Mouse (Mus musculus) limb, embryonic 11.5 days (tissue): ENCODE measurements around the gene Atl2. TPM values are rescaled to one million over a fixed set of nuclear protein-coding genes. Genes with fewer than 3 reads are reported as not detected.

ENCODE experiments used
- ATAC-seq: fragments of 200-750 bp; cut with Nextera tagmentation; 2 replicates; pipeline ENCODE4 v1.8.0; 2017; ENCODE audit warnings: low read depth; ENCODE audit not compliant: insufficient number of reproducible peaks, low FRiP score, low TSS enrichment
- DNase-seq: peaks from one replicate; pipeline ENCODE4 v3.0.0-alpha.2; 2015; ENCODE audit warnings: low spot score
- H3K27ac ChIP-seq: fragments of 300-500 bp; sonication (generic); replicated peaks from 2 replicates; pipeline ENCODE4 v1.5.1; 2014; ENCODE audit warnings: low read depth, mild to moderate bottlenecking, low read length
- H3K27me3 ChIP-seq: fragments of 300-500 bp; sonication (generic); 2 replicates; pipeline ENCODE4 v1.6.1; 2014; ENCODE audit warnings: mild to moderate bottlenecking, low read length, mixed read lengths; ENCODE audit not compliant: control insufficient read depth, insufficient read depth
- H3K36me3 ChIP-seq: fragments of 300-500 bp; sonication (generic); 2 replicates; pipeline ENCODE4 v1.6.1; 2014; ENCODE audit warnings: mild to moderate bottlenecking, low read length, moderate library complexity, mixed read lengths; ENCODE audit not compliant: control insufficient read depth, insufficient read depth
- H3K4me1 ChIP-seq: fragments of 300-500 bp; sonication (generic); 2 replicates; pipeline ENCODE4 v1.6.1; 2014; ENCODE audit warnings: low read length, mixed read lengths; ENCODE audit not compliant: control insufficient read depth, insufficient read depth
- H3K4me2 ChIP-seq: fragments of 300-500 bp; sonication (generic); 2 replicates; pipeline ENCODE4 v1.6.1; 2014; ENCODE audit warnings: low read depth, mild to moderate bottlenecking, moderate library complexity; ENCODE audit not compliant: severe bottlenecking
- H3K4me3 ChIP-seq: fragments of 300-500 bp; sonication (generic); 2 replicates; pipeline ENCODE4 v1.5.1; 2014; ENCODE audit warnings: low read depth, low read length
- H3K9ac ChIP-seq: fragments of 300-500 bp; sonication (generic); 2 replicates; pipeline ENCODE4 v1.6.1; 2014; ENCODE audit warnings: mild to moderate bottlenecking, low read length
- H3K9me3 ChIP-seq: fragments of 300-500 bp; sonication (generic); 2 replicates; pipeline ENCODE4 v1.6.1; 2016; ENCODE audit warnings: low read length; ENCODE audit not compliant: control insufficient read depth
- WGBS: fragments of 180-500 bp; shearing (Covaris S2); extraction: QIAGEN DNeasy Blood & Tissue Kit; methylation state at CpG from one replicate; pipeline ENCODE4 v1.1.7; 2014; 5-methylcytosine and 5-hydroxymethylcytosine counted together
- polyA plus RNA-seq: library from polyadenylated mRNA; unstranded; fragments of >200 nt; fragmentation: Nextera tagmentation; extraction: Ambion mirVana; gene quantifications from 2 replicates; pipeline ENCODE4 v1.2.1, GENCODE M21; 2014

Gene Atl2
- polyA plus RNA-seq, 1 experiment from 2014 or later, result 38.7 TPM

GRCm38 (mm10) chr17:79824406-79824805 is 71.5 kb downstream of the Atl2 start:
- H3K27ac ChIP-seq, result no peak overlapping the region
- no peaks in the 10 kb centered on the region for H3K9me3 ChIP-seq
- ATAC-seq, result no peak
- no peaks in the 10 kb centered on the region for H3K27me3 ChIP-seq
- H3K9ac ChIP-seq, result no peak overlapping the region
- H3K4me1 ChIP-seq, result no peaks in the 10 kb centered on the region
- DNase-seq, result no peak
- H3K36me3 ChIP-seq, result no peaks in the 10 kb centered on the region
- H3K4me3 ChIP-seq, result no peak overlapping the region
- no peak overlapping the region for H3K4me2 ChIP-seq
- 82% methylated on average over 1 of the region's 1 CpGs for WGBS

GRCm38 (mm10) chr17:79818884-79819283 is 77.0 kb downstream of the Atl2 start:
- Histone ChIP-seq H3K9ac (no peak overlapping the region), H3K27me3 (no peaks in the 10 kb centered on the region), H3K9me3 (no peaks in the 10 kb centered on the region), H3K4me2 (no peak overlapping the region), H3K36me3 (no peaks in the 10 kb centered on the region), H3K27ac (no peak overlapping the region), H3K4me1 (peaks cover 4% of the 10 kb centered on the region; the same call in 1 of the 2 replicates), H3K4me3 (no peak overlapping the region)
- WGBS, result 25% methylated on average over 3 of the region's 3 CpGs
- no peak for ATAC-seq
- no peak for DNase-seq

- 7% methylated on average over 7 of the region's 7 CpGs for WGBS
- Histone ChIP-seq H3K4me3 (no peak overlapping the region), H3K9ac (no peak overlapping the region), H3K9me3 (no peaks in the 10 kb centered on the region), H3K4me2 (no peak overlapping the region), H3K4me1 (peaks cover 4% of the 10 kb centered on the region; the same call in 1 of the 2 replicates), H3K36me3 (no peaks in the 10 kb centered on the region), H3K27ac (no peak overlapping the region), H3K27me3 (no peaks in the 10 kb centered on the region)
- ATAC-seq (no peak), DNase-seq (peak; percentile 38)
These were observed 77.9 kb downstream of the Atl2 start for GRCm38 (mm10) chr17:79817995-79818394.

- Histone ChIP-seq H3K36me3 (no peaks in the 10 kb centered on the region), H3K27me3 (no peaks in the 10 kb centered on the region), H3K4me3 (no peak overlapping the region), H3K4me1 (peaks cover 4% of the 10 kb centered on the region; the same call in 1 of the 2 replicates), H3K4me2 (no peak overlapping the region), H3K9me3 (no peaks in the 10 kb centered on the region), H3K27ac (no peak overlapping the region), H3K9ac (no peak overlapping the region)
- no peak for DNase-seq
- no peak for ATAC-seq
- 74% methylated on average over 9 of the region's 9 CpGs for WGBS
These were observed 78.4 kb downstream of the Atl2 start for GRCm38 (mm10) chr17:79817551-79817950.

- ATAC-seq (no peak), DNase-seq (no peak)
- Histone ChIP-seq H3K4me3 (no peak overlapping the region), H3K36me3 (no peaks in the 10 kb centered on the region), H3K27ac (no peak overlapping the region), H3K4me2 (no peak overlapping the region), H3K4me1 (peaks cover 4% of the 10 kb centered on the region; the same call in 1 of the 2 replicates), H3K27me3 (no peaks in the 10 kb centered on the region), H3K9ac (no peak overlapping the region), H3K9me3 (no peaks in the 10 kb centered on the region)
- 92% methylated on average over 6 of the region's 6 CpGs for WGBS
These were observed 79.0 kb downstream of the Atl2 start for GRCm38 (mm10) chr17:79816896-79817295.

GRCm38 (mm10) chr17:79810421-79810820 is 85.5 kb downstream of the Atl2 start:
- Histone ChIP-seq H3K27ac (no peak overlapping the region), H3K4me1 (no peaks in the 10 kb centered on the region), H3K9me3 (no peaks in the 10 kb centered on the region), H3K4me2 (no peak overlapping the region), H3K9ac (no peak overlapping the region), H3K36me3 (no peaks in the 10 kb centered on the region), H3K27me3 (no peaks in the 10 kb centered on the region), H3K4me3 (no peak overlapping the region)
- ATAC-seq (no peak), DNase-seq (no peak)
- WGBS, result 81% methylated on average over 9 of the region's 9 CpGs

- no peaks in the 10 kb centered on the region for H3K9me3 ChIP-seq
- no peak overlapping the region for H3K9ac ChIP-seq
- no peak for ATAC-seq
- H3K27me3 ChIP-seq, result no peaks in the 10 kb centered on the region
- no peak overlapping the region for H3K4me2 ChIP-seq
- no peak overlapping the region for H3K27ac ChIP-seq
- H3K4me1 ChIP-seq, result no peaks in the 10 kb centered on the region
- H3K36me3 ChIP-seq, result no peaks in the 10 kb centered on the region
- DNase-seq, result no peak
- 59% methylated on average over 23 of the region's 23 CpGs for WGBS
- H3K4me3 ChIP-seq, result no peak overlapping the region
These were observed 86.2 kb downstream of the Atl2 start for GRCm38 (mm10) chr17:79809491-79810316.

- no peaks in the 10 kb centered on the region for H3K27me3 ChIP-seq
- 0 out of 2 replicates have a peak overlapping the region, but pooled peaks have one; percentile 14 for H3K27ac ChIP-seq
- no peak overlapping the region for H3K9ac ChIP-seq
- H3K36me3 ChIP-seq, result no peaks in the 10 kb centered on the region
- H3K4me3 ChIP-seq, result no peak overlapping the region
- ATAC-seq (no peak), DNase-seq (no peak)
- WGBS, result 61% methylated on average over 8 of the region's 8 CpGs
- H3K9me3 ChIP-seq, result no peaks in the 10 kb centered on the region
- no peak overlapping the region for H3K4me2 ChIP-seq
- H3K4me1 ChIP-seq, result no peaks in the 10 kb centered on the region
These were observed 88.5 kb downstream of the Atl2 start for GRCm38 (mm10) chr17:79807237-79807930.
